Mouse (Mus musculus) bone marrow, adult 2 months (tissue): Measurements from ENCODE around the gene Ankrd39.

ENCODE experiments used
- CTCF ChIP-seq: fragments of 200-500 bp; IDR thresholded peaks from 2 replicates; pipeline ENCODE4 v1.5.1; 2011; ENCODE audit warnings: low read length, control low read depth; ENCODE audit not compliant: control insufficient read depth, insufficient read depth
- POLR2A ChIP-seq: fragments of 200-500 bp; IDR thresholded peaks from 2 replicates; pipeline ENCODE4 v1.6.1; 2011; ENCODE audit warnings: low read depth, mild to moderate bottlenecking, control low read depth, low read length, borderline replicate concordance; ENCODE audit not compliant: control insufficient read depth

- TF ChIP-seq CTCF, result no peak
- no peak for TF ChIP-seq POLR2A
Observed at GRCm38 (mm10) chr1:36548771-36549170, 1.5 kb upstream of the Ankrd39 start.
